Mouse (Mus musculus) adrenal gland, adult 18-20 months (tissue): ENCODE measurements around the gene Saa1. TPM values are rescaled to one million over a fixed set of nuclear protein-coding genes. Genes with fewer than 3 reads are reported as not detected.

Experiments used
- DNase-seq, 2 experiments: peaks; one replicate each; pipeline ENCODE4 v3.0.0; 2021 to 2022; ENCODE audit warnings: low spot score in 2 of 2
- total RNA-seq, 2 experiments: library from RNA; stranded (reverse); gene quantifications; 1 replicate in 1 of 2; 2 replicates in 1 of 2; pipeline ENCODE4 v1.2.3; 2021

Saa1 gene
- total RNA-seq, 2 experiments from 2014 or later, result not detected

GRCm38 (mm10) chr7:46719526-46719925 is 23.3 kb downstream of the Saa1 start:
- no peak for DNase-seq

- DNase-seq, result no peak
Measured at GRCm38 (mm10) chr7:46718591-46719270, 24.0 kb downstream of the Saa1 start.

- peak in 1 of 2 experiments; percentile 17 for DNase-seq
Measured at GRCm38 (mm10) chr7:46716897-46717296, 25.9 kb downstream of the Saa1 start.

DNA sequence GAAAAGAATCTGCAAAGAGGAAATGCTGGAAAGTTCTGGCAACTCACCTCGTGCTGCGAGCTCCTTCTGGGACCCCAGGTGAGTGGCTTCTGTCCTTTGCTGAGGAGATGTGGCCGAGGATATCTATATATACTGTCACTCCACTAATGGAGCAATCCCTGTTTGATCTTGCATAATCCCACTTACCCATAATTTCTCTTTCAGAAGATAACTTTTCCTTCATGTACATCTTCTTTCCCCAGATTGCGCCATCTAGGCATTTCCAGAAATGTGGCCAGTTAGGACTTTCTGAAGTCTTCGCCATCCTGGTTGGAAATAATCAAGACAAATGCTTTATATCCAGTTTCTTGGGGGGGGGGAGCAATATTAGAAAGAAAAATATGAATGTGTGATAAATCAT is 27.2 kb downstream of the Saa1 start, which contains the start of gene Saa3:
Gene Saa3, minus strand, starts transcription at position 101 of the 400 bp plus-strand sequence.
- no peak for DNase-seq

GRCm38 (mm10) chr7:46714518-46714917 is 28.3 kb downstream of the Saa1 start:
- peak; percentile 68 to 71 for DNase-seq

DNA sequence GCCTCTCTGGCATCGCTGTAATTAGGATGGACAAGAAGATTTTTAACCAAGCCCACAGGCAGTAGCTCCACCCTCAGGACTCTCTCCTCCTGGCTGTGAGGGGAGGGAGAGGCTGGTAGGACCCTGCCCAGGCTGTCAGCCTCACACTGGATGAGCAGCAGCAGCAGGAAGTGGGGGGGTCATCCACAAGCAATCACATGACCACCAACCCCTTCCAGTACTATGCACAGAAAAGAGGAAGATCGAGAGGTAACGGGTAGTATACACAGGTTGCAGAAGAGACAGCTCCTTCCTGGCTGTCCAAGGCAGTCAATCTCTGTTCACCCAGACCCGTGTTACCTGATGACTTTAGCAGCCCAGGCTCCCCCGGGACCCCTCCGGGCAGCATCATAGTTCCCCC is 30.5 kb downstream of the Saa1 start:
- DNase-seq, result no peak

- peak; percentile 84 to 87 for DNase-seq
Measured at GRCm38 (mm10) chr7:46710390-46710844, 32.4 kb downstream of the Saa1 start, which contains the start of gene Saal1. Gene Saal1, minus strand, starts transcription at chr7:46710680.

DNA sequence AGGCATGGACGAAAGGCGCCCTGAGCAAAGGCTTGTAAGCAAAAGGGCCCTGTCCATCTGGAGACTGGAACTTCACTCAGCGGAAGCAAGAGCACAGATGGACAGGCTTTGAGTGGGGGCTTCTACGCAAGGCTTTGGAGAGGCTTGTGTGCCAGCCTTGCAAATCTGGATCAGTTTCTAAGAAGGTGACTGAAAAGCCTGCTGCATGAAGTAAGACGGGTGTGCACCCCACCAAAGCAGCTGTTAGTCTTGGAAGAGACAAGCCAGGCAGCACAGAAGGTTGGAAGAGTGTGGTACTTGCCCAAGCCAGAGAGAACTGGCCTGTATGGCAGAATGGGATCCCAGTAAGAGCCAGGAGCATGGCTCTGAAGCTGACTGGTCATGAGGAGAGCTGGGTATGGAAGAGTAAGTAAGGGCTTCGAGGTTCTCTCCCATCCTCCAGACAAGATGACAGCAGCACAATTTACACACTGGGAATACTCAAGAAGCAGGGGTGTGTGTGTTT is 42.2 kb downstream of the Saa1 start:
- no peak for DNase-seq

- DNase-seq, result no peak
Measured at GRCm38 (mm10) chr7:46696754-46697153, 46.0 kb downstream of the Saa1 start.

Other genes starting within 250 kb of the Saa1 start
- gene Sergef, start 103.2 kb downstream of the Saa1 start, total RNA-seq, result 10 to 100 TPM; 22.1 to 22.9 TPM
- under 1 TPM in 1 of 2 experiments, not detected in 1; 0.45 TPM for gene Tph1, start 70.4 kb downstream of the Saa1 start, total RNA-seq
- 1 to 10 TPM; 6.5 to 7.8 TPM for gene Saal1, start 32.3 kb downstream of the Saa1 start, total RNA-seq
- 1 to 10 TPM; 1.1 to 4.0 TPM for gene Saa3, start 27.3 kb downstream of the Saa1 start, total RNA-seq
- not detected for gene Saa4, start 10.4 kb downstream of the Saa1 start, total RNA-seq
- gene Saa2, start 8.8 kb upstream of the Saa1 start, total RNA-seq, result not detected
- 10 to 100 TPM; 23.9 to 26.5 TPM for gene Hps5, start 53.1 kb upstream of the Saa1 start, total RNA-seq
- gene Gtf2h1, start 53.1 kb upstream of the Saa1 start, total RNA-seq, result 10 to 100 TPM; 37.6 to 40.3 TPM
- gene Ldha, start 98.5 kb upstream of the Saa1 start, total RNA-seq, result 100 to 1,000 TPM; 439 to 878 TPM
- not detected for gene Ldhc, start 118.2 kb upstream of the Saa1 start, total RNA-seq
- gene Tsg101, start 177.0 kb upstream of the Saa1 start, total RNA-seq, result 10 to 100 TPM; 70.4 to 81.2 TPM
- gene Uevld, start 215.5 kb upstream of the Saa1 start, total RNA-seq, result 10 to 100 TPM; 16.3 to 17.4 TPM
- not detected for gene Gm9999, start 240.6 kb upstream of the Saa1 start, total RNA-seq